Mouse (Mus musculus): ENCODE measurements around the gene Meis3. TPM values are rescaled to one million over a fixed set of nuclear protein-coding genes. Genes with fewer than 3 reads are reported as not detected.
A peak's percentile ranks its signal among the peaks of the same experiment; 100 is the strongest.

The Meis3 gene
- polyA plus RNA-seq, 1 experiment: 84.0 TPM

DNA sequence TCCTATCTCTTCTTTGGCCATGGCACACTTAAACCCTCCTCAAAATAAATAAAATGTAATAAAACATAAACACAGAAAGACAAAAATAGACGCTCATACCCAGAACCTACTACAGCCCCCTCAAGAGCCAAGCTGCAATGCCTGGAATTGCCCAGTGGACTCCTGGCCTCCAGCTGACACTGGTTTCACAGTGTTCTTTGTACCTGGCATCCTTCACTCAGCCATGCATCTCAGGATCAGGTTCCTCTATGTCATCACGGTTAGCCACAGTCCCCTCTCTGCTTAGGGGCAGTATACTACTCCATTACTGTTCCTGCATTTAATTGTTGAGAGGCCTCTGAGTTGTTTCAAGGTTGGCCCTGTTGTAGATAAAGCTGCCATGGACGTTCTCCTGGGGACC, 42.0 kb upstream of the Meis3 start:
- peaks cover 6% of the 10 kb centered on the region for H3K4me1 ChIP-seq (ENCODE audit: control insufficient read depth, insufficient read depth, low read length)
- H3K4me3 ChIP-seq (ENCODE audit: insufficient read depth, low read length): peak overlapping the region; percentile 43; the same call in 1 of the 2 replicates
- no peak overlapping the region for H3K27ac ChIP-seq (ENCODE audit: insufficient read depth, low read length)

DNA sequence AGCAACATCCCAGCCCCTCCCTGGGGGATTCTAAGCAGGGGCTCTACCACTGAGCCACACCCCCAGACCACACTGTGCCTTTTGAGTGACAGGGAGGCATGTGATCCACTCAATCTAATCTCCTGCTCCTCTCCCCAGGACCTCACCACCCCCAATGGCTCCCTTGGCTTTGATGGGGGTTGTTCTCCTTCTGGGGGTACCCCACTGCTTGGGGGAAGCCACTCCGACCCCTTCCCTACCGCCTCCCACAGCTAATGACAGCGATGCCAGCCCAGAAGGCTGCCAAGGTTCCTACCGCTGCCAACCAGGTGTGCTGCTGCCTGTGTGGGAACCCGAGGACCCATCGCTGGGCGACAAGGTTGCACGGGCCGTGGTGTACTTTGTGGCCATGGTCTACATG, 41.2 kb upstream of the Meis3 start:
- H3K4me1 ChIP-seq (ENCODE audit: control insufficient read depth, insufficient read depth, low read length): peaks cover 4% of the 10 kb centered on the region
- TF ChIP-seq POLR2A (IDR thresholded peaks at IDR 0.05; ENCODE audit: extremely low read depth, insufficient read depth, low read length): no peak
- TF ChIP-seq CTCF (IDR thresholded peaks at IDR 0.05; ENCODE audit: extremely low read depth, insufficient read depth, low read length): no peak
- no peak overlapping the region; the same call in 1 of the 2 replicates for H3K27ac ChIP-seq (ENCODE audit: insufficient read depth, low read length)
- peak overlapping the region; percentile 24; the same call in 1 of the 2 replicates for H3K4me3 ChIP-seq (ENCODE audit: insufficient read depth, low read length)

More for the DNA sequence above, 42.0 kb upstream of the Meis3 start:
- TF ChIP-seq POLR2A (IDR thresholded peaks at IDR 0.05; ENCODE audit: extremely low read depth, insufficient read depth, low read length) (no peak), CTCF (IDR thresholded peaks at IDR 0.05; ENCODE audit: extremely low read depth, insufficient read depth, low read length) (no peak)

DNA sequence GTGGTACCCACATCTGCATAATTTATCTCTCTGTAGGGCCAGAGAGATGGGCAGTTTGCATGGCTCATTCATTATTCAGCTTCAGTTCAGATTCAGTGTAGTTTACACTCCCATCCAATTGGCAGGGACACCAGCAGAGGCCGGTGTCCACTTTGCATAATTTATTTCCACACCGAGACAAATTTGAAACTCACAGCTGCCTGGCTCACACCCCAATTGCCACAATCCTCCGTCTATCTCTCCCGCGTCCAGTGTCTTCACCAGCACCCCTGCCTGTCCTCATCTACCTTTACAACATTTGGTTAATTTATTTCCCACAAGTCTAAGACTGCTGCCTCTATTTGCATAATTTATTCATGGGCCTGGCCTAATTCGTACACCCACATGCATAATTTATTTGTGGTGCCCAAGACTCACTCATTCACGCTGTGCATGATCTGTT, 39.9 kb upstream of the Meis3 start:
- TF ChIP-seq CTCF (IDR thresholded peaks at IDR 0.05; ENCODE audit: extremely low read depth, insufficient read depth, low read length) (no peak), POLR2A (IDR thresholded peaks at IDR 0.05; ENCODE audit: extremely low read depth, insufficient read depth, low read length) (no peak)
- Histone ChIP-seq H3K4me1 (ENCODE audit: control insufficient read depth, insufficient read depth, low read length) (peaks cover 4% of the 10 kb centered on the region), H3K27ac (ENCODE audit: insufficient read depth, low read length) (no peak overlapping the region)

DNA sequence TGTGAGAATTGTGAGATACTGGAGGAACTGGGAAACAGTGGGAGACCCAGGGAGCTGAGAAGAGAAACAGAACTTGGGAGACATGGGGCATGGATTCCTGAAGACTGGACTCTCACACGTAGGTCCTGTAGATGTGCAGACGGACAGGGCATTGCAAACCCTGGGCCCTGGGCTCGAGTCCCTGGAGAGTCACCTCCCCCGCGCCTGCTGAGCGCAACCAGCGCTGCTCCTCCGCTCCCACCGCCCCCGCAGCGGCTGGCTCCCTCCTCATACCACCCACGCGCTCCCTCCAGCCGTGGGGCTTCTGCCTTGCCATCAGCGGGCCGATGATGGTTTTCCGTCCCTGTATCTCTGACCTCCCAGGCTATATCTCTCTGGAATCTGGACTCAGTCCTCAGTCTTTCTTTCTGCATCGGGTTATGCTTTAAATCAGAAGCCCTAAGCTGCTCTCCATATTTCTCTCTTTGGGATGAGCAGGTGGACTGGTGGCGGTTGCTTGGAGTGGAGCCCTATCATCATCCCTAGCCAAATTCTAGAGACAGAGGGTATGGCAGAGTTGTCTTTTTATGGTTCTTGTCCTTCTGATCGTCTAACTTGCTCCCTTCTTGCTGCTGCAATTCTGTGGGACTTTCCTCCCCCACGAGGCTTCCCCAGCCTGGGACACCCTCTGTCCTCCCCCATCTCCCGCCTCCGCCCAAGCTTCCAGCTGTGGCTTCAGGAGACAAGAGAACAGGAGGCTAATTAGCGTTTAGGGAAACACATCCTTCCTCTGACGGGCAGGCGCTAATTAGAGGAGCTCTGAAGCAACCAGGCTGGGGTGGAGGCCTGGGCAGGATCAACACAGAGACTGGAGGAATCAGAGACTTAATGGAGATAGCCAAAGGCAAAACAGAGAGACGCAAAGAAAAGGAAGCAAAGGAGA, 28.1 kb upstream of the Meis3 start:
- no peak for TF ChIP-seq CTCF (IDR thresholded peaks at IDR 0.05; ENCODE audit: extremely low read depth, insufficient read depth, low read length)
- TF ChIP-seq POLR2A (IDR thresholded peaks at IDR 0.05; ENCODE audit: extremely low read depth, insufficient read depth, low read length): no peak
- Histone ChIP-seq H3K27ac (ENCODE audit: insufficient read depth, low read length) (peak overlapping the region; percentile 32), H3K4me1 (ENCODE audit: control insufficient read depth, insufficient read depth, low read length) (peaks cover 10% of the 10 kb centered on the region), H3K4me3 (ENCODE audit: insufficient read depth, low read length) (no peak overlapping the region)

More for the DNA sequence above, 39.9 kb upstream of the Meis3 start:
- no peak overlapping the region; the same call in 1 of the 2 replicates for H3K4me3 ChIP-seq (ENCODE audit: insufficient read depth, low read length)

DNA sequence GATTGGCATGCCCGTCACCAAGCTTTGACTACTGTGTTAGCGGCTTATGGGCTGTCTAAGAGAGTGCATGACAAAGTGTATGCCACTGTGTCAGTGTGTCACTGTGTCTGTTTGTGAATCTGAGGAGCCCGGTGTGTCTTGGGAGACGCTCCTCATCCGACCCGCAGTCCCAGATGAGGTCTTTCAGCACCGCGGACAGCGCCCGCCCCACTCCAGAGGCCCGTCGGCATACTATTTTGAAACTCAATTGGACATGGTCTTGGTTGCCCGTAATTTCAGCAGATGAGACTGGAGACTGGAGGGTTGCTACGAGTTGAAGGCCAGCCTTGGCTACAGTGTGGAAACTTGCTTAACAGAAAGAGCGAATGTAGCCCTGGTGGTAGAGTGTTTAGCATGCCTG, 27.2 kb upstream of the Meis3 start:
- Histone ChIP-seq H3K4me1 (ENCODE audit: control insufficient read depth, insufficient read depth, low read length) (peaks cover 10% of the 10 kb centered on the region), H3K4me3 (ENCODE audit: insufficient read depth, low read length) (no peak overlapping the region), H3K27ac (ENCODE audit: insufficient read depth, low read length) (0 out of 2 replicates have a peak overlapping the region, but pooled peaks have one; percentile 12)
- TF ChIP-seq POLR2A (IDR thresholded peaks at IDR 0.05; ENCODE audit: extremely low read depth, insufficient read depth, low read length) (no peak), CTCF (IDR thresholded peaks at IDR 0.05; ENCODE audit: extremely low read depth, insufficient read depth, low read length) (no peak)

DNA sequence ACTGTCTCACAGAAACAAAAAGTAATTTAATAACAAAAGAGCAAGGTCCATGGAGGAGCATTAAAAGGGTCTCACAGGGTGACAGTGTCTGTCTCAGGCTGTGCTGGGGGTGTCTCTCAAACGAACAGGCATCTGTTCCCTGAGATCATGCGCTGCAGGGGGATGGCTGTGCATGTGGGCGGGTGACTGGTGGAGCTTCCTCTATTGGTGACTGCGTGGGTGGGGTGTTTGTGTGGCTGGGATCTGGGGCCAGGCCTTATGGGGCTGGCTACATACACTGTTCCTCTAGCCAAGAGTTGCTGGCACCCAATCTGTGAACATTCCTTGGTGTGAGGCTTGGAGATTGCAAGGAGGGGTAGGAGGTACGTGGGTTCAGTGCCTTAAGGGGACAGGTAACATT, 25.6 kb upstream of the Meis3 start:
- H3K4me3 ChIP-seq (ENCODE audit: insufficient read depth, low read length): no peak overlapping the region
- peaks cover 10% of the 10 kb centered on the region for H3K4me1 ChIP-seq (ENCODE audit: control insufficient read depth, insufficient read depth, low read length)
- 0 out of 2 replicates have a peak overlapping the region, but pooled peaks have one; percentile 0 for H3K27ac ChIP-seq (ENCODE audit: insufficient read depth, low read length)
- no peak for TF ChIP-seq CTCF (IDR thresholded peaks at IDR 0.05; ENCODE audit: extremely low read depth, insufficient read depth, low read length)

DNA sequence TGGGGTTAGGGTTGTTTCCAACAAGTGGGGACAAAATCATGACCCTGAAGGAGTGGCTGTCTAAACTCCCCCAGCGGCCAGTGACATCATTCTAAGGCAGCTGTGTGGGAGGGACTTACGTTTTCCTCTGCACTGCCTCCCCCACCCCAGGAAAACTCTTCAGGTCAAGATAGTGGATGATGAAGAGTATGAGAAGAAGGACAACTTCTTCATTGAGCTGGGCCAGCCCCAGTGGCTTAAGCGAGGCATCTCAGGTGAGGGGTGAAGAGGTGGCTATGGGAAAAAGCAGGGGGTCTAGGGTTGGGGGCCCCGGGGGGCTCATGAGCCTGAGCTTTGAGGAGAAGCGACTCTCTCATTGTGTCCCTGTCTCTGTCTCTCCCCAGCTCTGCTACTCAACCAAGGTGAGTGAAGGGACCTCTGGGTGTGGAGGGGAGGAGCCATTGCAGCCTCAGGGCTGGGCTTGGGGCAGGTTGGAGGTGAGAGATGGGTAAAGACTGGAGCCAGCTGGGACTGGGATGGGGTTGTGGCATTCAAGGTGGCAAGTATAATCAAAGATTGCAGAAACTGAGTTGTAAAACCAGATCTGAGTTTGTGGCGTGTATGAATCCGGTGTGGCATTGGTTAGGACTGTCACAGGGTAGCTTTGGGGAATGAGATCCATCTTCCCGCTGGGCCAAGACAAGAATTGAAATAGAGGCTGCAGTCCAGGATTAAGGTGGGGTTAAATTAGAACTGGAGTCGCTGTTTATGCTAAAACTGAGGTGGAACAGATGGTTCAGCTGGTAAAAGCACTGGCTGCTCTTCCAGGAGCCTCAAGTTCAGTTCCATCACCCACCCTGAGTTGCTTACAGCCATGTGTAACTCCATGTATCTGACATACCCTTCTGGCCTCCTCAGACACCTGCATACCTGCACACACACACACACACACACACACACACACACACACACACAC, 24.4 kb upstream of the Meis3 start:
- Histone ChIP-seq H3K4me3 (ENCODE audit: insufficient read depth, low read length) (no peak overlapping the region), H3K27ac (ENCODE audit: insufficient read depth, low read length) (0 out of 2 replicates have a peak overlapping the region, but pooled peaks have one; percentile 32), H3K4me1 (ENCODE audit: control insufficient read depth, insufficient read depth, low read length) (peaks cover 11% of the 10 kb centered on the region)
- TF ChIP-seq CTCF (IDR thresholded peaks at IDR 0.05; ENCODE audit: extremely low read depth, insufficient read depth, low read length): no peak

DNA sequence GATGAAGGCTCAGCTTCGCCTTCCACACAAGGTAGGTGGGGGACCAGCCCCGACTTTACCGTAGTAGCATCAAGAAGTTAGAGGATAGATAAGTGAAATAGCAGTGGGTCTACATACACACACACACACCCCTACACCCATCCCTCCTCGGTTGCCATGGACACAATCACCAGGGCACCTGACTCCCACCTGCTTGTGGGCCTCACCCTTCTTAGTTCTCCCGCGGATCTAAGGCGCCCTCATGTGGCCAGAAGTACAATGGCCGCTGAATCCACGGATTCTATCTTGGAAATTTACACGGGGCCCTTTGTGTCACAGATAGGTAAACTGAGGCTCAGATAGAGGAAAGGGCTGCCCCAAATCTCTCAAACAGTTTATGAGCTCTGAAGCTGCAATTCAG, 21.4 kb upstream of the Meis3 start:
- Histone ChIP-seq H3K4me3 (ENCODE audit: insufficient read depth, low read length) (no peak overlapping the region), H3K4me1 (ENCODE audit: control insufficient read depth, insufficient read depth, low read length) (peaks cover 10% of the 10 kb centered on the region), H3K27ac (ENCODE audit: insufficient read depth, low read length) (no peak overlapping the region)
- TF ChIP-seq CTCF (IDR thresholded peaks at IDR 0.05; ENCODE audit: extremely low read depth, insufficient read depth, low read length): peak; percentile 66
- TF ChIP-seq POLR2A (IDR thresholded peaks at IDR 0.05; ENCODE audit: extremely low read depth, insufficient read depth, low read length): no peak

DNA sequence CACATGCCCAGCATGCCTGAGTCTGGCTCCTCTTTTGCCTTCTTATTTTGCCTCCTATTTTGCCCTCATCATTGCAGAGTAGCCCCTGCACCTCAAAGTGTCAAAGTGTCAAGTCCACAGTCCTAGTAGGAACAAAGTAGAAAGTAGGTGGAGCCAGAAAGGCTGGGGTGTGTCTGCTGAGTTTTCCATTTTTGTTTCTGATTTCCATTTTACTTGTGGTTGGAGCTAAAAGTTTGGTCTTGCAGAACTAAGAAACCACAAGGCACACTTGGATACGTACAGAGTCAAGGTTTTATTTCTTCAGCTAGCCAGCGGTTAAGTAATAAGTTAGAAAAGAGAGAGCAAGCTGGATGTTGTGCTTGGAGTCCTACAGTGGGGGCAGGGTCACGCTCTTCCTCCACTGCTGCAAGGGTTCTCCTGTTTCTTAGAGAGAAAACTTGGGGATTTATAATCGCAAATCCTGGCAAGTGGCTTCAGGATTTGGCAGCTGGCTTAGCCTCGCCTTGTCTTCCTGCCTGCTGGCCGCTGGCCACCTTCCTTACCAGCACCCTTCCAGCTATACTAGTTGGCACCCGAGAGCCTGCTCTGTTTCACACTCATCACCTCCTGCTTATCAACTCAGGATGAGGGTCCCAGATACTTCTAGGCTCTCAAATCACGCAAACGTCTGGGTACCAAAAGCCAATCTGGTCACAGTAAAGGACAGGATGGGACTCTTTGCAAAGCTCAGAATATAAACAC, 19.6 kb upstream of the Meis3 start:
- Histone ChIP-seq H3K4me3 (ENCODE audit: insufficient read depth, low read length) (no peak overlapping the region), H3K27ac (ENCODE audit: insufficient read depth, low read length) (no peak overlapping the region), H3K4me1 (ENCODE audit: control insufficient read depth, insufficient read depth, low read length) (peaks cover 5% of the 10 kb centered on the region)
- no peak for TF ChIP-seq CTCF (IDR thresholded peaks at IDR 0.05; ENCODE audit: extremely low read depth, insufficient read depth, low read length)
- TF ChIP-seq POLR2A (IDR thresholded peaks at IDR 0.05; ENCODE audit: extremely low read depth, insufficient read depth, low read length): no peak
